Mouse (Mus musculus) urinary bladder, postnatal 4 days (tissue): ENCODE data around the gene Gm2a.

Source experiments
- DNase-seq, 2 experiments: peaks; one replicate each; pipeline ENCODE4 v3.0.0; 2021 to 2022; ENCODE audit warnings: low spot score in 2 of 2

The Gm2a gene

DNA sequence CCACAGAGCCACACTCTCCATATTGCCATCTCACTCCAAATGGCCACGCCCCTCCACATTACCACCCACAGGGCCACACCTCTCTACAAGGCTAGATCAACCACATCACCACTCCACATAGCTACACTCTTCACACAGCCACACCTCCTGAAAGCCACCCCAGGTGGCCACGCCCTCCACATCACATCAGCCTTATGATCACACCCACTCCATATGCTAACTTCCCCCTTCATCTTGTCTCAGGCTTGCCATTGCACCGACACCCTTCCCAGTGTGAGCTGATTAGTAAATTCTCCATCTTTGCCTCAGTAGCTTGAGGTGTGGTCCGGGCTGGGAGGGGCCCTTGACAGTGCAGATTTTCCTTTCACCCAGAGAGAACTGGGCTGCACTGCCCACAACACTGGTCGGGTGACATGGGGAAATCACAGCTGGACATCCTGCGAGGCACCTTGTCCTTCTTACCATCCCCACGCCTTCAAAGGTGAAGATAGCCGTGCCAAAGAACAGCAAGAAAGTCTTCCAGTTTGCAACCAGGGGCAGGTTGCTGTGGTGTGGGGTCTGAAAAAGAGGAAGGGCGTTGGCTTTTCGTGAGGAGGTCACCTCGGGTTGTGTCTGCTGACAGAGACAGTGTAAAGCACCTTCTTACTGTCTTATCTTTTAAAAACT, 33.3 kb downstream of the Gm2a start:
- DNase-seq = no peak

DNA sequence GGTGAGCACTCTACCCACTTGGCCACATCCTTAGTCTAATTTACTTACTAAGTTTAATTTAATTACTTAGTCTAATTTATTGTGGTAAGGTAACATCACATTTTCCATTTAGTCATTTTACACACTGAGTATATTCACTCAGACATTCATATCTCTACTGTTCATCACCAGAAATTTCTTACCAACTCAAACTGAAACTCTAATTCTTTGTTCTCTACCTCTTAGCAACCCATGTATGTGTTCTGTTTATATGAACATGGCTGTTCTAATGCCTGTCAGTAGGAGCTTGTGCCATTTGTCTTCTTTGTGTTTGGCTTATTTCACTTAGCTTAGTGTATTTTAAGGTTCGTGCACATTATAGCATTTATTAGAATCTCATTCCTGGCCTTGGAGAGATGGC, 34.0 kb downstream of the Gm2a start:
- no peak for DNase-seq

DNA sequence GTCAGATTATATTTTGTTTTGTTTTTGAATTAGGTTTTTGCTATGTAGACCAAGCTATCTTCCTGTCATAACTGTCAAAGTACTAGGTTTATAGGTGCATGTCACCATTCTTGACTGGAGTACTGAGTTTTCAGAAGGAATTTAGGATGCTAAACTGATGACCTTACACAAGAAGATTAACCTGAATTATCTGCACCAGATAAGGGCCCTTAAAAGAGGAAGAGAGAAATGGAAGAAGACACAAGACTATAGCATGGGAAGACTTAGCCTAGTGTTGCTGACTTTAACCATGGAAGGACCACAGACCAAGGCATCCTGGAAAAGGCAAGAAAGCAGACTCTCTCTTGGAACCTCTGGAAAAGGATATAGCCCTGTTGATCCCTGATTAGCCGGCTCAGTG, 35.3 kb downstream of the Gm2a start:
- DNase-seq = no peak

DNA sequence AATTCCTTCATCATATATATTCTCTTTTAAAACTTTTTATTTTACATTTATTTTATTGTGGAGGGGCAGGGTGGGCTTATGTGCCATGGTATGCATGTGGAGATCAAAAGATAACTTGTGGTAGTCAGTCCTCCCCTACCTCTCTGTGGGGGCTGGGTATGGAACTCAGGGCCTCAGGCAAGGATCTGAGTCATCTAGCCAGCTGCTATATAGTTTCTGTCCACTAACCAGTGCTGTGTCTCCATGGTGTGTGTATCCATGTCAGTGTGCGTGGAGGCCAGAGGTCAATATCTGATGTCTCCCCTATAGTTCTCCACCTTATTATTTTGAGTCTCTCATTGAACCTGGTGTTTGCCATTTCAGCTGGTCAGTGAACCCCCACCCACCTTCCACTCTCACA, 36.5 kb downstream of the Gm2a start:
- no peak for DNase-seq

DNA sequence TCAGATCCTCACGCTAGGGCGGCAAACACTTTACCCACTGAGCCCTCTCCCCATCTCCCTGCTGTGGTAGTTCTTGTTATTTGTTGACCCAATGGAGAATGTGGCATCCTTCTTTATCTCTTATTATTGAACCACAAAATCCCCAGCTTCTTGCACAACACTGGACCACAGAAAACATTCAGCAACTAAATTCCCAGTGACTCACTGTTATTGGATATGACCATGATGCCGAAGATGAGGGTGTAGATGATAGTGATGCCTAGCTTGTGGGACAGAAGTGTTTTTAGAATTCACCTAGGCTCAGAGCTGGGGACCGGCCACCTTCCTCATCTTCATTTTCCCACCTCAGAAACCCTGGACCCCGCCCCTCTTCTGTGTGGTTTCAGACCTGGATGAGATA, 37.0 kb downstream of the Gm2a start:
- DNase-seq = no peak

DNA sequence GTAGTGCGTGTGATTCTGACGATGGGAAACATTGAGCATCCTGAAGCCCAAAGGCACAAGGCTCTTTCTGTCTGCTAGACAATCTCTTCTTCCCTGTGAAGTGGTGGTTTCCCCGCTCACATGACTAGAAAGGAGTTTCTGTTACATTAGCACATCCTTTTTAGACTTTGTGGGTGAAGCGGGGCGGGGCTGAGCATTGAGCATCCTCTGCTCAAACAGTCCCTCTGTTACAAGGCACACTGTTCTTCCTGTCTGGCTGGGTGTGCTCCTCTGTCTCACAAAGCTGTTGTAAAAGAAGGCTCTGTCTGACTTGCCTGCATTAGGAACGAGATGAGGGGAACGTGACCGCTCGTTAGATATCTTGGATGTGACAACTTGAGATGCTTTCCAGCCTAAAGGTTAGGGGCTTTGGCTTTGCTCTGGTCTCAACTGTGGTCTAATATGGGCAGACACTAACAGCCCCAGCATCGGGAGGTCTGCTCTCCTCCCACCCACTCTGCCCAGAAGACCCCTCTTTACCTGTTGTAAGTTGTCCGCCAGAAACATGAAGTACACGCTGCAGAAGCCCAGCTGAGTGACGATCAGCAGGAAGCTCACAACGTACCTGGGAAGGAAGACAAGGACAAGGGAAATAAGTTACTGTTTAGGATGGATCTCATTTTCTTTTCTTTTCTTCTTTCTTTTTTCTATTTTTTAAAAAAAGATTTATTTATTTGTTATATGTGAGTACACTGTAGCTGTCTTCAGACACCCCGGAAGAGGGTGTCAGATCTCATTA, 39.0 kb downstream of the Gm2a start:
- DNase-seq = no peak

DNA sequence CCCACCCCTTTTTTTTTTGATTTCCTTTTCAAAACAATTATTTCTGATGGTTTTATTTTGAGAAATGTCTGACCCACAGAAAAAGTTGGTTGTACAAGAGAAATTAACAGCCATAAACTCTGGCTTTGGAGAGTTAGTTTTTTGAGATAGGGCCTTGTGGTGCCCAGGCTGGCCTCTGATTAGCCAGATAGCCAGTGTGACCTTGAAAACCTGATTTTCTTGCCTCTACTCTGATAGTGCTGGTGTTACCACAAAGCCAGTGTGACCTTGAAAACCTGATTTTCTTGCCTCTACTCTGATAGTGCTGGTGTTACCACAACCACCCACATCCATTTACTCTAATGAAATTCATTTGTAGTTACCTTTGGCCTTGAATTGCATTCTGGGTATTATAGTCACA, 39.7 kb downstream of the Gm2a start:
- DNase-seq = no peak

DNA sequence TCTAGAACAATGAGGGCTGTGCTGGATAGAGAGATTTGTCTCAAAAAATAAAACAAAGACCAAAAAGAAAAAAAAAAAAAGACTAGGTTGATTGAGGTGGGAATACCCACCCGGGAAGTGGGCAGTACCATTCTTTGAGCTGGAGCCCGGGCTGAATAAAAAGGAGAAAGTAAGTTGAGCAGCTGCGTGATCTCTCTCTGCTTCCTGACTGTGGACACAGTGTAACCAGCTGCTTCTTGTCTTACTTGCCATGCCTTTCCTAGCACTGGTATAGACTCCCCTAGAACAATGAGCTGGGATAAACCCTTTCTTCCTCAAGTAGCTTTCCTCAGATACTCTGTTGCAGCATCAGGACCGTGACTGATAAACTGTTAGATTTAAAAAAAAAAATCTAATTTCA, 43.6 kb downstream of the Gm2a start:
- no peak for DNase-seq

DNA sequence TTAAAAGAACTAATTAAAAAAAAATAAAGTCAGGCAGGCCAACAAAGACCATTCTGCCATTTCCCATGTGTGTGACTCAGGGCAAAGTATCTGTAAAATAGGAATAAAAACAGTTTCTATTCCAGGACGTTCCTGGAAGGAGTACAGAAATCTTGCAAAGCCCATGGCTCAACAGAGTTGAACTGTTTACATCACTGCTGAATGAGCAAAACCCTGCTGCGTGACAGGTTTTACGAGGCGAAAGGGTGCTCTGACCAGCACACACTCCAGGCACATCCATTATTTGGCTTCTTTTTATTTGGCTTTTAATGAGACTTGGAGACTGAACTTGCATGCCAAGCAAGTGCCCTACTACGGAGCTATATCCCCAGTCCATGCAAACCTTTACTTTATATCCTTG, 46.1 kb downstream of the Gm2a start:
- no peak for DNase-seq

DNA sequence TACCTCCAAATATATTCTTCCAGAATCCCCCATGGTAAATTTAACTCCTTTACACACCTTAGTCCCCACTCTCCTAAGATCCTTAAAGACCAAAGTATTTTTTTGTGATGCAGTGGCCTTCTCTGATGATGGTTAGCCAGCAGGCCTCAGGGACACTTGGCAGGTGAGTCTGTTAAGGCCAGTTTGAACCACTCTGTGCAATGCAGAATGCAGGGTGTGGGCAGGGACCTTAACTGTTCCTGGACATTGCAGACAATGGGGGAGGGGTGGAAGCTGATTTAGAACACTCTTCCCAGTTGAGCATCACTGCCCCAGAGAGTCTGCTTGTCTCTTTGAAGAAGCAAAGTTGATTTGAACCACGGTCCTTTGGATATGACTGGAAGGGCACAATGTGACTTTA, 48.9 kb downstream of the Gm2a start:
- DNase-seq = no peak

DNA sequence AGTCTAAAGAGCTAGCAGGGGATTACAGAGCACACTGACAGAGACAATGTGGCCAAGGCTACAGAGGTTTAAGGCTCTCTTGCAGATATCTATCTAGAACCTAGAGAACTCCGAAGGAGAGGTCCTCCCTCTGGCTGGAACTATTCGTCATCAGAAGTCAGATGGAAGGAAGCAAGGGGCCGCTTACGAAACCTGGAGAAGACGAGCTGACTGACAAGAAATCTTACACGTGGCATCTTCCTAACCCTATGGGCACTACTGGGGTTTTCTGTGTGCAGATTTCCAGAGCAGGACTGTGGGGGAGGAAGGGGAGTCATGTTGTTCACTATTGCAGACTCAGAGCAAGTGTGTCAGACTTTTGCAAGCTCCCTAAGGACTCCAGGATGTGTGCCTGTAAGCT, 49.5 kb downstream of the Gm2a start:
- DNase-seq = no peak

DNA sequence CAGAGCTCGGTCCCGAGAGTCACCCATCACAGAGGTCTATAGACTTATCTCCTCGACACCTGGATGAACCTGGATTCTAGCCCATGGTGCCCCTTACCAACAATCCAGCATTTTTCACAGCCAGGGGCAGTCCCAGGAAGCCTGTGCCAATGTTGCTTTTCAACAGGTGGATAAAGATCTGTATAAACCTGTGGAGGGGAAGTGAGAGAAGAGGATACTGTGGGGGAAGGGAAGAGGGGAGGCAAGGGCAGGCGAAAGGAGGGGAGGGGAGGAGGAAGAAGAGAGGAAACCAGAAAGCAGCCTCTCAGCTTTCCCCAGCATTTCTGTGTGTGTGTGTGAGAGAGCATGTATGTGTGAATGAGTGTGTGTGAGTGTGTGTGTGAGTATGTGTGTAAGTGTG, 50.5 kb downstream of the Gm2a start:
- DNase-seq = no peak

DNA sequence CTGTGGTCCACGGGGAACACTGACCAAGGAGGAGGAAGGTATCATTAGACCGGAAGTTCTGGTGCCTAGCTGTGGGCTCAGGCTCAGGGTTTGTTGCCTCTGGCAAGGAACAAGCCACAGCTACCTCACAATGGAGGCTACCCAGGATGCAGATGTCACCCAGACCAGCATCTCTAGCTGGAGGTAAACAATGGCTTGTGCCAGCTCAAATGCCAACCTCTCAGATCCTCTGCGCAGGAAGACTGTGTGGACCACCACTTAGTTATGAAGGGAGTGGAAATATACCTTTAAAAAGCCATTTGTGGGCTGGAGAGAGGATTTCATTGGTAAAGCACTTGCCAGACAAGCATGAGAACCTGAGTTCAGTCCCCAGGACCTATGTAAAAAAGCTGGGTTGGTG, 53.7 kb downstream of the Gm2a start, which contains the start of gene Slc36a3:
Gene Slc36a3, minus strand, starts transcription at position 101 of the 400 bp plus-strand sequence.
- no peak for DNase-seq

DNA sequence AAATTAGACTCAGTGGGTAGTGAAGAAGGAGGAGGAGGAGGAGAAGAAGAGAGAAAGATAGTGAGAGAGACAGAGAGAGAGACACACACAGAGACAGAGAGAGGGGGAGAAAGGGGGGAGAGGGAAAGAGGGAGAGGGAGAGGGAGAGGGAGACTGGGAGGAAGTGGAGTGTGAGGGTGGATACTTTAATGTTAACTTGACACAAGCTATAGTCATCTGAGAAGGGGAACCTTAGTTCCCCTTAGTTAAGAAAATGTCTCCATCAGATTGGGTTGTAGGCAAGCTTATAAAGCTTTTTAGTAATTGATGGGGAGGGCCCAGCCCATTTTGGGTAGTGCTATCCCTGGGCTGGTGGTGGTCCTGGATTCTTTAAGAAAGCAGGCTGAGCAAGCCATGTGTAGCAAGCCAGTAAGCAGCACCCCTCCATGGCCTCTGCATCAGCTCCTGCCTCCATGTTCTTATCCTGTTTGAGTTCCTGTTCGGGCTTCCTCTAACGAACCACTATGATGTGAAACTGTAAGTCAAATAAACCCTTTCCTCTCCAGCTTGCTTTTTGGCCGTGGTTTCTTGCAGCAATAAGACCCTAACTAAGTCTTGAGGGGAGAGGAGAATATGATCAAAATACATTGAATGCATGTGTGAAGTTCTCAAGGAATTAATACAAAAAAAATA, 56.6 kb downstream of the Gm2a start:
- DNase-seq = no peak

DNA sequence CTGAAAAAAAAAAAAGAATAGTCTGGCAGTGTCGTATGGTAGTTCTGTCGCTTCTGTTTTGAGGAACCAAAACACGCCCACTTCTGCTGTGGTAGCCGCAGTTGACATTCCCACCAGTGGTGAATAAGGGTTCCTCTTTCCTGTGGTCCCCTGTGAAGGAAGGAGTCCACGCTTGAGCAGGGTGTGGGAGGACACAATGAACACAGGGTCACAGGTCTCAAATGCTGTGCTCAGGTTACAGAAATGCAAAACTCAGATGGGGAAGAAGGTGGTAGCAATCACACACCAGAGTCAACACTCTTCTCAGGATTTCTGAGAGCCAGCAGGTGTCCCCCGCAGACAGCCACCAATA, 57.1 kb downstream of the Gm2a start:
- DNase-seq = no peak

DNA sequence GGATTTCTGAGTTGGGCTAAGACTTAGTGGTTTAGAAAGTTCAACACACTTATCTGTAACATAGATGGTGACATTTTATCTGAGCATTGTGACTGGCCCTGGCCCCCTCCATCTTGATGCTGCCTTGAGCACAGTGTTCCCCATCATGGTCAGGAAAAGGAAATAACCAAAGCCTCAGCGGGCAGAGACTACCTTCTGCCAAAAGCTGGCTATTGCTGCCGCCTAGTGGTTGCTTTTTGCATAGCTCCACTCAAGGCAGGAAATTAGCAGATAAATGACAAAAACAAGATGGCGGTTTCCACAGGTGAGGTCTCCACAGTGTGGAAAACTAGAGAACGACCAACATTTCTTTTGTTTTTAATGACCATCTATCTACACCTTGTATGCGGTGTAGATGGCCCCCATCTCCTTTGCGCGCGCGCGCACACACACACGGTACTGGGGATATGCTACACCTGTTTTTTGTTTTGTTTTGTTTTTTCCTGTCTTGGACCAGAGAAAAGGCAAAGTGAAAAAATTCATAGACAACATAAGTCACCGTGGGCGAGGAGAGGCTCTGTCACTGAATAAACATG, 61.0 kb downstream of the Gm2a start:
- peak; percentile 68 to 87 for DNase-seq
